Mouse (Mus musculus): ENCODE data around the gene Cntnap5a. TPM values are rescaled to one million over a fixed set of nuclear protein-coding genes. Genes with fewer than 3 reads are reported as not detected.

Cntnap5a gene
- polyA plus RNA-seq, 1 experiment from 2014 or later, result 0.25 TPM

DNA sequence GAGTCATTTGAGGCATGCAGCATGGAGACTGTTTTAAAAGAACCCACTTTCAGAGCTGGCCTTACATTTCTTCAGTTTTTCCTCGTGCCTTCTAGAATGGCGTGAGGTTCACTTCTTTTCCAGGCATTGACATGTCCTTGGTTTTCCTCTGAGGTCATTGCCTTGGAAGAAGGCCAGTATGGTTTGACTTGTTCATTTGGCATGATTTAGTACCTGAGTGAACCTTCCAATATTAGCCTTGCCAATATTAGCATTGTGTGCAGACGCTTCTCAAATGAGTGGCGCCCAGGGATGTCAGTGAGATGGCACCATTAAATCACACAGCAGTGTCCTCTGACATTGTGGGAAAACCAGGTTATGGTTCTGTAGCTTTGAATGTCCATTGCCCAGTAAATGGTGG, 158.0 kb downstream of the Cntnap5a start:
- Histone ChIP-seq H3K36me3 (ENCODE audit: control insufficient read depth, insufficient read depth, low read length) (no peaks in the 10 kb centered on the region), H3K4me2 (replicated peaks; ENCODE audit: low read depth, low read length) (no peak overlapping the region), H3K4me3 (ENCODE audit: low read depth, low read length) (no peak overlapping the region), H3K9me3 (ENCODE audit: control insufficient read depth, low read length) (no peaks in the 10 kb centered on the region), H3K27ac (ENCODE audit: low read depth, low read length) (no peak overlapping the region), H3K27me3 (ENCODE audit: control insufficient read depth, insufficient read depth, low read length) (no peaks in the 10 kb centered on the region), H3K9ac (ENCODE audit: low read depth, low read length) (no peak overlapping the region), H3K4me1 (replicated peaks; ENCODE audit: control insufficient read depth, insufficient read depth, low read length) (no peaks in the 10 kb centered on the region)
- WGBS, result 90% methylated on average over 4 of the region's 4 CpGs
- ATAC-seq (ENCODE audit: low FRiP score) (no peak), DNase-seq (ENCODE audit: low spot score) (no peak)

DNA sequence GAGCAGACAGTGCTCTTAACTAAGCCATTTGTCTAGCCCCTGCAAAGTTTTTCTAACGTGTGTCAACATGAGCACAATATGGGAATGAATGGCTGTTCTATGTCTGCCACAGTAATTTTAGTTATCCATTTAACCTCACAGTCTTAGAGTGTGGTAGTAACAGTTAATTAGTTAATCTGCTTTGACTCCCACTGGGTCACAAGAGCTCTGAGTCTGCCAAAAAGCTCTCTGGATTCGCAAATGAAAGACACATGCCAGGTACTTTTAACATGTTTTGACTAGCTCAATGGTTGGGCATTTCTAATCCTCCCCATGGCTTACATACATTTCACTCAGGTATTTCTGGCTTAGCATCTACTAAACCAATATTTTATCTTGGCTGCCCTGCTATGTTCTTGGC, 163.0 kb downstream of the Cntnap5a start:
- Histone ChIP-seq H3K4me2 (replicated peaks; ENCODE audit: low read depth, low read length) (no peak overlapping the region), H3K27ac (ENCODE audit: low read depth, low read length) (no peak overlapping the region), H3K9me3 (ENCODE audit: control insufficient read depth, low read length) (no peaks in the 10 kb centered on the region), H3K4me1 (replicated peaks; ENCODE audit: control insufficient read depth, insufficient read depth, low read length) (no peaks in the 10 kb centered on the region), H3K36me3 (ENCODE audit: control insufficient read depth, insufficient read depth, low read length) (no peaks in the 10 kb centered on the region), H3K9ac (ENCODE audit: low read depth, low read length) (no peak overlapping the region), H3K4me3 (ENCODE audit: low read depth, low read length) (no peak overlapping the region), H3K27me3 (ENCODE audit: control insufficient read depth, insufficient read depth, low read length) (no peaks in the 10 kb centered on the region)
- 66% methylated on average over 2 of the region's 2 CpGs for WGBS
- ATAC-seq (ENCODE audit: low FRiP score) (no peak), DNase-seq (ENCODE audit: low spot score) (no peak)

DNA sequence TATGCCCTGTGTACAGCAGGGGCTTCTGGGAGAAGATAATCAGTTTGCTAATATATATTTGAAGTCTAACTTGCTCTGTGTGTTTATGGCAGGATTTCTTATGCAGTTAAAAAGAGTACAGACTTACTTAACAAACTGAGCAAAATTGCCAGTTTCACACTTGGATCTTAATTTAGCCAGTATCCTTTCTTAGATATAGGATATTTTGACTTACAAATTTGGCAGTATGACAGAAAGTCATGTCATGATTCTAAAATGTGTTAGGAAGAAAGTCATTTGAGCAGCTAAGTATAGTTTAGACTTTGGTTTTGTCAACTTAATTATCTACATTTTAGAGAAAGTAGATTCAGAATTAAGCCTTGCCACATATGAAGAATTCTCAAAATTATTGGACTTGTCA, 167.7 kb downstream of the Cntnap5a start:
- no peak overlapping the region for H3K9ac ChIP-seq (ENCODE audit: low read depth, low read length)
- H3K27ac ChIP-seq (ENCODE audit: low read depth, low read length), result no peak overlapping the region
- H3K9me3 ChIP-seq (ENCODE audit: control insufficient read depth, low read length), result no peaks in the 10 kb centered on the region
- no peaks in the 10 kb centered on the region for H3K4me1 ChIP-seq (replicated peaks; ENCODE audit: control insufficient read depth, insufficient read depth, low read length)
- no peaks in the 10 kb centered on the region for H3K27me3 ChIP-seq (ENCODE audit: control insufficient read depth, insufficient read depth, low read length)
- DNase-seq (ENCODE audit: low spot score) (no peak), ATAC-seq (ENCODE audit: low FRiP score) (no peak)
- no peak overlapping the region for H3K4me3 ChIP-seq (ENCODE audit: low read depth, low read length)
- no peaks in the 10 kb centered on the region for H3K36me3 ChIP-seq (ENCODE audit: control insufficient read depth, insufficient read depth, low read length)
- H3K4me2 ChIP-seq (replicated peaks; ENCODE audit: low read depth, low read length), result no peak overlapping the region

- H3K27ac ChIP-seq (ENCODE audit: low read depth, low read length), result no peak overlapping the region
- no peaks in the 10 kb centered on the region for H3K27me3 ChIP-seq (ENCODE audit: control insufficient read depth, insufficient read depth, low read length)
- no peaks in the 10 kb centered on the region for H3K9me3 ChIP-seq (ENCODE audit: control insufficient read depth, low read length)
- no peak for DNase-seq (ENCODE audit: low spot score)
- WGBS, result 71% methylated on average over 1 of the region's 1 CpGs
- H3K9ac ChIP-seq (ENCODE audit: low read depth, low read length), result no peak overlapping the region
- no peaks in the 10 kb centered on the region for H3K4me1 ChIP-seq (replicated peaks; ENCODE audit: control insufficient read depth, insufficient read depth, low read length)
- no peaks in the 10 kb centered on the region for H3K36me3 ChIP-seq (ENCODE audit: control insufficient read depth, insufficient read depth, low read length)
- no peak overlapping the region for H3K4me2 ChIP-seq (replicated peaks; ENCODE audit: low read depth, low read length)
- no peak overlapping the region for H3K4me3 ChIP-seq (ENCODE audit: low read depth, low read length)
- ATAC-seq (ENCODE audit: low FRiP score), result no peak
Observed at GRCm38 (mm10) chr1:115918396-115918795, 233.8 kb downstream of the Cntnap5a start.

DNA sequence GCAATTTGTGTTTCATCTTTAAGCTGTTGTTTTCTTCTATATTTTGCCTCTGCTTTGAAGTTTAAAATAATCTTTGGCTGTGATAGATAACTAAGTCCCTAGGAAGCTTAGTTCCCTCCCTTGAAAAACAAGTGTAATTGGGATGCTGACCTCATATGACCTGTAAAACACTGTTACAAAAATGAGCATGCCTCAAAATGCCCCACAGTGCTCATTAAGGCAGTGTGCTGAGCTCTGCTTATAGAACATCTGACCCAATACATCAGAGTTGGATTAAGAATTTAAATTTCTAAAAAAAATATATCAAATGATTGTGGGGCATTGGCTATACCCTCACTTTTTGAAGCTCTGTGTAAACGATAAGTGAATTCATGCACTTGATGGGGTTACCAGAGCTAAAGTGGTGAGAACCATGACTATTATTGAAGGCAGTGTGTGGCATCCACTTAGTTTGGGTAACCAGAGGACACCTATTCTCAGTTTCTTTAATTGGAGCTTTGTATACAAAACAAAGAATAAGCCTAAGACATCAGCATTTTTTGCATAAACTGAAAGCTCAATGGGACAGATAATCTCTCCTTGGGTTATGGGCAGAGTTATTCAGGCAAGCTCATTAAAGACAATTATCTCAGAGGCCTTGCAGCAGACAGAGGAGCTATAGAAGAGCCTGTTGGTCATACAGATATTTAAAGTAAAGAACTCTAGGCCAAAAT, 241.6 kb downstream of the Cntnap5a start:
- Histone ChIP-seq H3K4me1 (replicated peaks; ENCODE audit: control insufficient read depth, insufficient read depth, low read length) (no peaks in the 10 kb centered on the region), H3K27ac (ENCODE audit: low read depth, low read length) (no peak overlapping the region), H3K9me3 (ENCODE audit: control insufficient read depth, low read length) (no peaks in the 10 kb centered on the region), H3K27me3 (ENCODE audit: control insufficient read depth, insufficient read depth, low read length) (no peaks in the 10 kb centered on the region), H3K9ac (ENCODE audit: low read depth, low read length) (no peak overlapping the region), H3K4me2 (replicated peaks; ENCODE audit: low read depth, low read length) (no peak overlapping the region), H3K4me3 (ENCODE audit: low read depth, low read length) (no peak overlapping the region), H3K36me3 (ENCODE audit: control insufficient read depth, insufficient read depth, low read length) (no peaks in the 10 kb centered on the region)
- no peak for ATAC-seq (ENCODE audit: low FRiP score)
- 86% methylated on average over 1 of the region's 1 CpGs for WGBS
- DNase-seq (ENCODE audit: low spot score), result no peak

GRCm38 (mm10) chr1:115932045-115932444, 247.5 kb downstream of the Cntnap5a start:
- ATAC-seq (ENCODE audit: low FRiP score), result no peak
- H3K9ac ChIP-seq (ENCODE audit: low read depth, low read length), result no peak overlapping the region
- no peaks in the 10 kb centered on the region for H3K36me3 ChIP-seq (ENCODE audit: control insufficient read depth, insufficient read depth, low read length)
- no peak overlapping the region for H3K27ac ChIP-seq (ENCODE audit: low read depth, low read length)
- WGBS, result 22% methylated on average over 1 of the region's 1 CpGs
- no peaks in the 10 kb centered on the region for H3K4me1 ChIP-seq (replicated peaks; ENCODE audit: control insufficient read depth, insufficient read depth, low read length)
- H3K4me2 ChIP-seq (replicated peaks; ENCODE audit: low read depth, low read length), result no peak overlapping the region
- H3K27me3 ChIP-seq (ENCODE audit: control insufficient read depth, insufficient read depth, low read length), result no peaks in the 10 kb centered on the region
- DNase-seq (ENCODE audit: low spot score), result no peak
- H3K4me3 ChIP-seq (ENCODE audit: low read depth, low read length), result no peak overlapping the region
- H3K9me3 ChIP-seq (ENCODE audit: control insufficient read depth, low read length), result no peaks in the 10 kb centered on the region

- 86% methylated on average over 3 of the region's 3 CpGs for WGBS
Observed at GRCm38 (mm10) chr1:115945892-115946291, 261.3 kb downstream of the Cntnap5a start.

DNA sequence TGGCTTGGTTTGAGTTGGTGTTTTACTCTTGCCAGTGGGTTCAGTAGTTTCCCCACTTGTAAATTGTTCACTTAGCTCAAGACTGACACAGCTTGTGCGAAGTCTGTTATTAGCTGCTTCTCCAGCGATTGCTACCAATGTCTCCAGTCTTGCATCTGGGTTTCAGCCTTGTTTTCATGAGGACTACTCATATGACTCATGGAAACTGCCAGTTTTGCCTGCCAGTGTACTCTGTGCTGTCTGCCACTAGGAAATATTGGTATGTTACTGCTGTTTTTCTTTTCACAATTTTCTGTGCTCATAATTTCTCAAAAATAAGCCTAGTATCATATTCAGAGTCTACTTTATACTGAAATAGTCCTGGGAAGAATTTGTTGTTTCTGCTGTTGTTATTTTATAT, 272.0 kb downstream of the Cntnap5a start:
- Histone ChIP-seq H3K9me3 (ENCODE audit: control insufficient read depth, low read length) (no peaks in the 10 kb centered on the region), H3K27me3 (ENCODE audit: control insufficient read depth, insufficient read depth, low read length) (no peaks in the 10 kb centered on the region), H3K36me3 (ENCODE audit: control insufficient read depth, insufficient read depth, low read length) (no peaks in the 10 kb centered on the region), H3K9ac (ENCODE audit: low read depth, low read length) (no peak overlapping the region), H3K4me3 (ENCODE audit: low read depth, low read length) (no peak overlapping the region), H3K4me1 (replicated peaks; ENCODE audit: control insufficient read depth, insufficient read depth, low read length) (no peaks in the 10 kb centered on the region), H3K27ac (ENCODE audit: low read depth, low read length) (no peak overlapping the region), H3K4me2 (replicated peaks; ENCODE audit: low read depth, low read length) (no peak overlapping the region)
- ATAC-seq (ENCODE audit: low FRiP score) (no peak), DNase-seq (ENCODE audit: low spot score) (no peak)
- WGBS, result 92% methylated on average over 2 of the region's 2 CpGs

More at GRCm38 (mm10) chr1:115945892-115946291, 261.3 kb downstream of the Cntnap5a start:
- Histone ChIP-seq H3K27ac (ENCODE audit: low read depth, low read length) (no peak overlapping the region), H3K4me3 (ENCODE audit: low read depth, low read length) (no peak overlapping the region), H3K9me3 (ENCODE audit: control insufficient read depth, low read length) (no peaks in the 10 kb centered on the region), H3K4me2 (replicated peaks; ENCODE audit: low read depth, low read length) (no peak overlapping the region), H3K4me1 (replicated peaks; ENCODE audit: control insufficient read depth, insufficient read depth, low read length) (no peaks in the 10 kb centered on the region), H3K36me3 (ENCODE audit: control insufficient read depth, insufficient read depth, low read length) (no peaks in the 10 kb centered on the region), H3K27me3 (ENCODE audit: control insufficient read depth, insufficient read depth, low read length) (no peaks in the 10 kb centered on the region), H3K9ac (ENCODE audit: low read depth, low read length) (no peak overlapping the region)
- DNase-seq (ENCODE audit: low spot score) (no peak), ATAC-seq (ENCODE audit: low FRiP score) (no peak)

- no peaks in the 10 kb centered on the region for H3K36me3 ChIP-seq (ENCODE audit: control insufficient read depth, insufficient read depth, low read length)
- 89% methylated on average over 4 of the region's 4 CpGs for WGBS
- H3K4me1 ChIP-seq (replicated peaks; ENCODE audit: control insufficient read depth, insufficient read depth, low read length), result no peaks in the 10 kb centered on the region
- ATAC-seq (ENCODE audit: low FRiP score), result no peak
- H3K27ac ChIP-seq (ENCODE audit: low read depth, low read length), result no peak overlapping the region
- DNase-seq (ENCODE audit: low spot score), result no peak
- H3K4me2 ChIP-seq (replicated peaks; ENCODE audit: low read depth, low read length), result no peak overlapping the region
- no peaks in the 10 kb centered on the region for H3K27me3 ChIP-seq (ENCODE audit: control insufficient read depth, insufficient read depth, low read length)
- no peaks in the 10 kb centered on the region for H3K9me3 ChIP-seq (ENCODE audit: control insufficient read depth, low read length)
- H3K4me3 ChIP-seq (ENCODE audit: low read depth, low read length), result no peak overlapping the region
- no peak overlapping the region for H3K9ac ChIP-seq (ENCODE audit: low read depth, low read length)
Observed at GRCm38 (mm10) chr1:115964993-115965575, 280.5 kb downstream of the Cntnap5a start.

Measured in hindbrain, embryonic 11.5 days (tissue).